Mouse (Mus musculus) kidney, adult 10 weeks (tissue): ENCODE data around the gene Selenof. TPM values are rescaled to one million over a fixed set of nuclear protein-coding genes. Genes with fewer than 3 reads are reported as not detected.

Source experiments
- polyA plus RNA-seq: library from polyadenylated mRNA; stranded (reverse); fragments of 350-450 nt; fragmentation: Illumina TruSeq; extraction: RNeasy Lipid Tissue Mini Kit (QIAGEN cat#74804); gene quantifications from one replicate; pipeline ENCODE4 v1.2.3, GENCODE M21; 2014; ENCODE audit warnings: low read depth, low replicate concordance

The Selenof gene
- 1,471 TPM for polyA plus RNA-seq

DNA sequence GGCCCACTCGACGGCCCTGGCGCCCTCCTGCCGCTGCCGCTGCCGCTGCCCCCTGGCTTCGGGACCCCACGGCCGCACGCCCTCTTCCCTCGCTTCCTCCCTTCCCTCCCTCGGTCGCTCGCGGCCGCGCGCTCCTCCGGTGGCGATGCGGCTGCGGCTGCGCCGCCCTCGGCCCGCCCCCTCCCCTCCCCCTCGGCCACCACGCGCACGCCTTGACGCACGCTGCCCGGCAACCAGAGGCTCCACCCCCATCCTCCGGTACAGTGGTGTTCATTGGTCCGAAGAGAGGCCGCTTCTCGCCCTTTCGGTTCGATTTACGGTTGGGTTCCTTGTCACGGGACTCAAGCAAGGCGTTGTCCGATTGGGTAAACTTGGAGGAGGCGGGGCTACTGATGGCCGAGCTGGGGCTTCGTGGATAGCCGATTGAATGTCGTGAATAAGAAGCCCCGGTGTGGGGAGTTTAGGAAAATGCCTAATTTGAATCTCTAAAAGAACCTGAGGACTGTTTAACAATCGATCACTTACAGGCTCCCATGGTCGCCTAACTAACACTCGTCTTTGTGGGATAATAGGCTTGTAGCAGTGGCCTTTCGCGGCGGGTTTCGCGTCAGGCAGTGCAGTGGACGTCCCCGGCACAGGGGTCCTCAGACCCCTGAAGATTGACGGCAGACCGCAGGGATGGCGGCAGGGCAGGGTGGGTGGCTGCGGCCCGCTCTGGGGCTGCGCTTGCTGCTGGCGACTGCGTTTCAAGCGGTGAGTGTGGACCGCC is at the start of gene Selenof, which contains the start of gene Hs2st1:
Gene Selenof, plus strand, starts transcription at position 258 of the 769 bp plus-strand sequence.
Gene Hs2st1, minus strand, starts transcription at position 135 of the 769 bp plus-strand sequence.

Other genes starting within 250 kb of the Selenof start
- gene Hs2st1, start 123 bp upstream of the Selenof start, polyA plus RNA-seq = 27.0 TPM
- 191 TPM for gene Sh3glb1, start 150.0 kb downstream of the Selenof start, polyA plus RNA-seq
- 10.2 TPM for gene Clca3a1, start 190.7 kb downstream of the Selenof start, polyA plus RNA-seq
- 1.1 TPM for gene Clca3a2, start 249.2 kb downstream of the Selenof start, polyA plus RNA-seq